Mouse (Mus musculus) forebrain, postnatal 0 days (tissue): Measurements from ENCODE around the gene Smc5. TPM values are rescaled to one million over a fixed set of nuclear protein-coding genes. Genes with fewer than 3 reads are reported as not detected.

Experiments
- ATAC-seq: fragments of 200-750 bp; cut with Nextera tagmentation; 2 replicates; pipeline ENCODE4 v1.8.0; 2017; ENCODE audit warnings: mild to moderate bottlenecking, moderate library complexity
- DNase-seq: peaks from one replicate; pipeline ENCODE4 v3.0.0-alpha.2; 2015
- H3K27ac ChIP-seq: fragments of 300-500 bp; sonication (generic); 2 replicates; pipeline ENCODE4 v1.5.1; 2014; ENCODE audit warnings: low read depth, mild to moderate bottlenecking, antibody characterized with exemption, low read length, moderate library complexity, mixed read lengths
- H3K27me3 ChIP-seq: fragments of 300-500 bp; sonication (generic); 2 replicates; pipeline ENCODE4 v1.6.1; 2014; ENCODE audit warnings: mild to moderate bottlenecking, low read length, mixed read lengths; ENCODE audit not compliant: insufficient read depth
- H3K36me3 ChIP-seq: fragments of 300-500 bp; sonication (generic); 2 replicates; pipeline ENCODE4 v1.6.1; 2014; ENCODE audit warnings: mild to moderate bottlenecking, moderate library complexity; ENCODE audit not compliant: insufficient read depth
- H3K4me1 ChIP-seq: fragments of 300-500 bp; sonication (generic); 2 replicates; pipeline ENCODE4 v1.6.1; 2014; ENCODE audit warnings: antibody characterized with exemption; ENCODE audit not compliant: insufficient read depth
- H3K4me2 ChIP-seq: fragments of 300-500 bp; sonication (generic); 2 replicates; pipeline ENCODE4 v1.6.1; 2014; ENCODE audit warnings: low read depth, mild to moderate bottlenecking, moderate library complexity
- H3K4me3 ChIP-seq: fragments of 300-500 bp; sonication (generic); 2 replicates; pipeline ENCODE4 v1.5.1; 2014; ENCODE audit warnings: low read depth, low read length, mixed read lengths
- H3K9ac ChIP-seq: fragments of 300-500 bp; sonication (generic); 2 replicates; pipeline ENCODE4 v1.6.1; 2014; ENCODE audit warnings: mild to moderate bottlenecking
- H3K9me3 ChIP-seq: fragments of 300-500 bp; sonication (generic); 2 replicates; pipeline ENCODE4 v1.6.1; 2016; ENCODE audit warnings: low read length
- CTCF ChIP-seq: sonication (generic); IDR thresholded peaks from 2 replicates; pipeline ENCODE4 v1.5.1; 2016; ENCODE audit warnings: antibody characterized with exemption, control low read depth, low read depth
- WGBS: fragments of 180-500 bp; shearing (Covaris S2); extraction: QIAGEN DNeasy Blood & Tissue Kit; methylation state at CpG from one replicate; pipeline ENCODE4 v1.1.7; 2014; 5-methylcytosine and 5-hydroxymethylcytosine counted together
- polyA plus RNA-seq: library from polyadenylated mRNA; unstranded; fragments of >200 nt; fragmentation: Nextera tagmentation; extraction: Ambion mirVana; gene quantifications from 2 replicates; pipeline ENCODE4 v1.2.1, GENCODE M21; 2015
- total RNA-seq: library from RNA; depleted of rRNA; stranded (reverse); fragments of >200 nt; gene quantifications from 2 replicates; pipeline ENCODE4 v1.2.3, GENCODE M21; 2014; rRNA removed

Smc5 gene
- total and polyA plus RNA-seq, 2 experiments from 2014 or later: 15.5 to 48.5 TPM

DNA sequence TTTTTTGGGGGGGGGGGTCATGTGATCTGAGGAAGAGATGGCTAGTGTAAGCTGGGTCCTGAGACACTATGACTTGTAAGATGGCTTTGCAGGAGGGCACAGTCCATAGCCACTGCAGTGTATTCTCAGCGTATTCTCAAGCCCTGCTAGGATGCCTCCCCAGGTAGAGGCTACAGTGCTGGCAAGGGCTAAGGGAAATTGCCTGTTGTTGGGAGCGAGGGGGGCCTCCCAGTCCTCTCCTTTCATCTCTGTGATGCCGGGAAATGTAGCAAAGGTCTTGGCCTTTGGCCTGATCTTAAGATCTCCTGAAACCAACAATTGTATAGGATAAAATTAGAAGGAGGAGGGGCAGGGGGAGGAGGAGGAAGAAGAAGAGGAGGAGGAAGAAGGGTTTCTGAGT, 110.3 kb downstream of the Smc5 start:
- no peak for TF ChIP-seq CTCF
- Histone ChIP-seq H3K27ac (no peak overlapping the region), H3K27me3 (no peaks in the 10 kb centered on the region), H3K9ac (no peak overlapping the region), H3K36me3 (no peaks in the 10 kb centered on the region), H3K9me3 (no peaks in the 10 kb centered on the region), H3K4me3 (no peak overlapping the region), H3K4me1 (peaks cover 5% of the 10 kb centered on the region; the same call in 1 of the 2 replicates), H3K4me2 (no peak overlapping the region)
- 56% methylated on average over 3 of the region's 3 CpGs for WGBS
- no peak for ATAC-seq
- no peak for DNase-seq

DNA sequence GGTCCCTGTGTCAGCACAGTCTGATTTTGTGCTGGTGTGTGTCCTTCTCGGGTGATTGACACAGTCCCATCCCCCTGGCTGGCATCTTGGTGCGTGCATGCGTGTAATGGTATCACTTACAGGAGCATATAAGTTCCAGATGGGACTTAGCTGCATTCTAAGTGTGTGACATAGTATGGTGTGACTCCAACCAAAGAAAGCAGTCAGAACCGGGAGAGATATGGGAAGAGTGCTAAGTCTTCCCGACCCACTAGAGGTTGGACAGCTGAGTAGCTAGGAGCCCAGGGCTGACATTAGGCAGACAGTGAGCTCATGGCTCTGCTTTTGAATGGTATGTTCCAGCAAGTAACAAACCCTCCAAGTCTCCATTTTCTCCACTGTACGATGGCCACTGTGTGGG, 110.8 kb downstream of the Smc5 start:
- peak; percentile 10 for DNase-seq
- Histone ChIP-seq H3K4me2 (no peak overlapping the region), H3K9ac (no peak overlapping the region), H3K27ac (no peak overlapping the region), H3K27me3 (no peaks in the 10 kb centered on the region), H3K36me3 (no peaks in the 10 kb centered on the region), H3K4me1 (peaks cover 5% of the 10 kb centered on the region; the same call in 1 of the 2 replicates), H3K9me3 (no peaks in the 10 kb centered on the region), H3K4me3 (no peak overlapping the region)
- peak; percentile 42 for ATAC-seq
- no peak for TF ChIP-seq CTCF
- WGBS: 75% methylated on average over 6 of the region's 6 CpGs

GRCm38 (mm10) chr19:23162387-23162809, 111.3 kb downstream of the Smc5 start:
- Histone ChIP-seq H3K27me3 (no peaks in the 10 kb centered on the region), H3K4me2 (peak overlapping the region; percentile 10; the same call in 1 of the 2 replicates), H3K9ac (no peak overlapping the region), H3K27ac (no peak overlapping the region), H3K9me3 (no peaks in the 10 kb centered on the region), H3K4me1 (peaks cover 5% of the 10 kb centered on the region; the same call in 1 of the 2 replicates), H3K36me3 (no peaks in the 10 kb centered on the region), H3K4me3 (no peak overlapping the region)
- peak; percentile 26; the same call in 1 of the 2 replicates for ATAC-seq
- no peak for TF ChIP-seq CTCF
- 19% methylated on average over 8 of the region's 8 CpGs for WGBS
- DNase-seq: no peak

DNA sequence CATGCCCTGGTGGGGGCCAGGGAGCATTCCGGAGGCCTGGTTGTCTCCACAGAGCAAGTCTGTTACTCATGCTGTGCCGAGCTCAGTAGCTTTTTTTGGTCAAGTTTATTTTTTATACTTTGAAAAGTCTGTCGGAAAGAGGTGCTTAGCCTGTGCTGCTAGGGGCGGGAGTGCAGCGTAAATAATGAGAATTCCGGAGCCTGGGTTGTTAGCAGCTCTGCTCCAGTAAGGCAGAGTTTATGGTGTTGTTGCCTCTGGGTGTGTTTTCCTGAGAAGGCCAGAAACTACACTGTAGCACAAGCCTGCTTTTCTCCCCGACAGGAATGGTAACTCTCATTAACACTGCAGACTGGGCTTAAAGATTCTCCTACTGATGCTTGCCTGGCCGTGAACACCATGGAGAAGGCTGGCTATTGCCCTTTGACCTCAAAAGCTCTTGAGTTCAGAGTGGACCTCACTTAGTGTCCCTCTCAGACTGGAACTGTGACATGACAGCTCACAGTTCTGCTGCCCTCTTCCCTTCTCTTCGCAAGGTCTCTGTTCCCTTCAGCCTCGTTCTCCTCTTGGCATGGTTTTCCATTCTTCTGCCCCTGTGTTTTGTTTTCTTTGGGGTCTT, 113.8 kb downstream of the Smc5 start:
- DNase-seq: no peak
- Histone ChIP-seq H3K27me3 (no peaks in the 10 kb centered on the region), H3K27ac (no peak overlapping the region), H3K36me3 (no peaks in the 10 kb centered on the region), H3K4me3 (no peak overlapping the region), H3K9me3 (no peaks in the 10 kb centered on the region), H3K4me1 (peaks cover 5% of the 10 kb centered on the region; the same call in 1 of the 2 replicates), H3K4me2 (no peak overlapping the region), H3K9ac (no peak overlapping the region)
- 74% methylated on average over 10 of the region's 10 CpGs for WGBS
- ATAC-seq: no peak
- no peak for TF ChIP-seq CTCF

Other genes with a start within 250 kb of the Smc5 start
- 22.5 and 25.9 TPM in 2 replicates for gene Klf9, start 132.7 kb downstream of the Smc5 start, total RNA-seq
- gene Klf9, start 132.7 kb downstream of the Smc5 start, polyA plus RNA-seq: 10.2 and 11.4 TPM in 2 replicates
- 2.8 and 4.2 TPM in 2 replicates for gene Mamdc2, start 174.5 kb upstream of the Smc5 start, total RNA-seq
- 2.1 and 2.7 TPM in 2 replicates for gene Mamdc2, start 174.5 kb upstream of the Smc5 start, polyA plus RNA-seq